Mouse (Mus musculus) lung, postnatal 36 days (tissue): ENCODE data around the gene Cdkn1b.

Source experiments
- DNase-seq: peaks from one replicate; pipeline ENCODE4 v3.0.0; 2022; ENCODE audit warnings: mixed read lengths

Cdkn1b gene

DNA sequence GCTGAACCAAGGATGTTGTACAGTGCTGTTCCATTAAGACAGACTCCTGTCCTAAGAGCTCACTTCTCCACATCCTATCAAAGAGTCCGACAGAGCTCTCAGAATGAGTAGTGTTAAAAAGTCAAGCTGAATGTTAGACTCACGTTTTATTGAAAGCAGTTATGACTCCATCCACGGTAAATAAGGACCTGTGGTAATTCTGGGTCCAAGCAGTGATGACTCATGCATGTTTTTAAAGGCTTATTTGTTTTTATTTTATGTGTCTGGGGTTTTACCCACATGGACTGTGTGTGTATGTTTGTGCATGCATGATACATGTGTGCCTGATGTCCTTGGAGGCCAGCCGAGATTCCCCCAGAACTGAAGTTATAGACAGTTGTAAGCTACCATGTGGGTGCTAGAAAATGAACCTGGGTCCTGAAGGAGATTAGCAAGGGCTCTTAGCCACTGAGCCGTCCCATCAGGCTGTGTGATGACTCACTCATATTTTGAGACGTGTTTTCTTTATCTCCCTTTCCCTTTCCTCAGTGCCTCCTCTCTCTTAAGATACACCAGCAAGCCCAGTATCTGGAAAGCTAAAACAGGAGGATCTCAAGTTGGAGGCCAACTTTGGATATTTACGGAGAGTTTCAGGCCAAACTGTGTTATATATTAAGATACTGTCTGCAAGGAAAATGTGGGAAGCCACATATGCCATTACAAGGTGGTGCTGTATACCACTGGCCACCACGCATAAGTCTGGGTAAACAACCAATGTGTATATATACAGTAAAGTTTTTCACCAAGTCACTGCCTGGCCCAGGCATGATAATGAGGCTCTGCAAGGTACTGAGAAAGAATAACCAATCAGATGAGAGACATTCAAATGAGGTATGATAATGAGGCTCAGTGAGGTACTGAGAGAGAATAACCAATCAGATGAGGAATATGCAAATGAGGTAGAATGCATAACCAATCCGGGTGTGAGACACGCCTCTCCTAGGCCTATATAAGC is 16.0 kb upstream of the Cdkn1b start:
- DNase-seq = no peak

DNA sequence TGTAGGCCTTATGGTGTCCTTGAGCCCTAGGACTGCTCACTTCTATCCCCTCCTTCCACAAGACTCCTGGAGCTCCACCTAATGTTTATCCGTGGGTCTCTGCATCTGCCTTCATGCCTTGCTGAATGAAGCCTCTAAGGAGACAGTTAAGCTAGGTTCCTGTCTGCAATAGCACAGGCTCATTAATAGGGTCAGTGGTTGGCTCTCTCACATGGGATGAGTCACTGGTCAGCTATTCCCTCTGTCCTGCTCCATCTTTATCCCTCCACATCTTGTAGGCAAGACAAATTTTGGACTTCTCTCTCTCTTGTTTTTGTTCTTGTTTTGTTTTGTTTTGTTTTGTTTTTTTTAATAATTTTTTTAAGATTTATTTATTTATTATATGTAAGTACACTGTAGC is 14.4 kb upstream of the Cdkn1b start:
- no peak for DNase-seq

DNA sequence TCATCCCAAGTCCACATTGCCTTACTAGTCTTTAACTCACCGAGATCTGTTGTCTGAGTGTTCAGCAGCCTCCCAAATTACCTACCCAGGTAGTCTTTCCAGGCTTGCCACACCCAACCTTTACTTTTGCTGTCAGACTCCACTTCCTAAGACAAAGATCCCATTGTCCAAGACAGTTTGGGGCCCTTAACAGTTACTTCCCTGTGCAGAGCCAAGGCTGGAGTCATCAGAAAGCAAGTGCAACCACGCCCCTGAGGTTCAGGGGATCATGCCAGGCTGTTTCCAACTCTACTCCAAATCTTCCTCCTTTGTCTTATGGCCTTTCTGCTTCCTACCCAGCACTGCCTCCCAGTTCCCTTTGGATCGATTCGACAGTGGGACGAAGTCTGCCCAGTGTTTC is 5.7 kb upstream of the Cdkn1b start:
- no peak for DNase-seq

DNA sequence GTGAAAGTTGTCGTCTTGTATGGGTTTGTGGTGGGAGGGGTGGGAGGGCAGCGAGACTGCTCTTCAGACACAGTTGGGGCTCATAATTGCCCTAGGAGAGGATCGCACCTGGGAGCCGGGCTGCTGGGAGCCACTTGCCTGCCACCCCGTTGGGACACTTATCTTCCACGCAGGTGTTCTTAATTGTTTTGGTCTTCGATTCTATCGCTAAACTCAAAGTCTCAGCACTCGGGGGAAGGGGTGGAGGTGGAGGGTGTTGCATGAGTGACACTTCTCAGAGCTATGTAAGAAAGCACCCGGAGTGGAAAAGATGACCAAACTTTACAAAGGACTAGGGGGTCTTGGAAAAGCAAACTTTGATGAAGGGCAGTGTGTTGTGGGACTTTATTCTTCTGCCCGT is 3.6 kb upstream of the Cdkn1b start:
- peak; percentile 44 for DNase-seq

DNA sequence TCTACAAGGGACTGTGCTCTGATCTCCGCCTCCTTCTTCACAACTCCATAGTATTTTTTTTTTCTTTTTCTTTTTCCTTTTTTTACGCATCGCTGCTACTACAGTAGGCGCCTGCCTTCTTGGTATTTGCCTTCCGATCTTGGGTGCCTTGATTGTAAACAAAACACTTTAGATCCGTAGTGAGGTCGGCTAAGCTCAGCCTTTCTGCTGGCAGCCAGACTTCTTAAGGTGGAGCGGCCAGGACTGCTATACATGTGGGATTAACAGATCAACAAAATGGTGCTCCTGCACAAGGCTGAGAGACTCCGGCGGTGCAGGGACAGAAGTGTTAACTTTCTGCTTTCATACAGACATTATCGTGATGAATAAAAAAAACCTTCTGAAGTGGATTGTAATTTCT is 3.1 kb upstream of the Cdkn1b start:
- peak; percentile 87 for DNase-seq

DNA sequence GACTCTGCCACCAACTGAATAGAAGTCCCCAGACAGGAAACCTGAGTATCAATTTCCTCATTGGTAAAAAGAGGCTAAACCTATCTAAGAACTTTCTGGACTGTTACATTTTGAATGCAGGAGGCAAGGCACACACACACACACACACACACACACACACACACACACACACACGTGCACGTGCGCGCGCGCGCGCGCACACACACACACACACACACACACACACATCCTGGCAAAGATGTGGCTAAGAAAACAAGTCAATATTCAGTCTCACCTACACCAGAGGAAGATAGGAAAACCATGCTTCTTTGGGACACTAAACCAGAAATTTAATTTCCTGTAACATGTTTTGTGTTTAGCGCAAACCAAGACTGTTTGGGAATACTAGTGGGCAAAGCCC is 1.4 kb upstream of the Cdkn1b start:
- no peak for DNase-seq

DNA sequence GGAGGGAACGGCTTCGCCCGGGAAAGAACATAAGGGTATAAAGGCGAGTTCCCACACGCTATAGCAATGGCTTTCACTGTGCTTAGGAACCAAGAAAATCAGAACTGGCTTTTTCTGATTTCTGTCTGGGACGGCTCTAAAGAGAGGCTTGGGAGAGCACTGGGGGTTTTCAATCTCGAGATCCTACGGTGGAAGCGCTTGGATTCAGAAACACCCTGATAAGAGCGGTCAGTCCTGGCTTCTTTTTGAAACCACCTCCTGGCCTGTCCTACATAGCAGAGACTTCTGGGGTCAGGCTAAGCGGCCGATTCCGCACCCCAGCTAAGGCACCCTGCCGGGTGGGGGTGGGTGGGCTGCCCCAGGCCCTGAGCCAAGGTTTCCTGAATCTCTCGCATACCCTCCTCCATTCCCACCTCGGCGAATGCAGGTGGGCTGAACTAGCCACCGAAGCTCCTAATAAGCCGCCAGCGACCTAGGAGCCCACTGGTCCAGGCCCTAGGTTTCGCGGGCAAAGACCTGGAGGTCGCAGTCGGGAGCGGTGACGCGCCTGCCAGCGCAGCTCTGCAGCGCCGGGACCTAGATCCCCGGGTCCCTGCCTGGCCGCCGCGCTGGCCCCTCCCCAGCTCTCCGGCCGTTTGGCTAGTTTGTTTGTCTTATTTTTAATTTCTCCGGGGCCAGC is 551 bp upstream of the Cdkn1b start:
- peak; percentile 34 for DNase-seq

DNA sequence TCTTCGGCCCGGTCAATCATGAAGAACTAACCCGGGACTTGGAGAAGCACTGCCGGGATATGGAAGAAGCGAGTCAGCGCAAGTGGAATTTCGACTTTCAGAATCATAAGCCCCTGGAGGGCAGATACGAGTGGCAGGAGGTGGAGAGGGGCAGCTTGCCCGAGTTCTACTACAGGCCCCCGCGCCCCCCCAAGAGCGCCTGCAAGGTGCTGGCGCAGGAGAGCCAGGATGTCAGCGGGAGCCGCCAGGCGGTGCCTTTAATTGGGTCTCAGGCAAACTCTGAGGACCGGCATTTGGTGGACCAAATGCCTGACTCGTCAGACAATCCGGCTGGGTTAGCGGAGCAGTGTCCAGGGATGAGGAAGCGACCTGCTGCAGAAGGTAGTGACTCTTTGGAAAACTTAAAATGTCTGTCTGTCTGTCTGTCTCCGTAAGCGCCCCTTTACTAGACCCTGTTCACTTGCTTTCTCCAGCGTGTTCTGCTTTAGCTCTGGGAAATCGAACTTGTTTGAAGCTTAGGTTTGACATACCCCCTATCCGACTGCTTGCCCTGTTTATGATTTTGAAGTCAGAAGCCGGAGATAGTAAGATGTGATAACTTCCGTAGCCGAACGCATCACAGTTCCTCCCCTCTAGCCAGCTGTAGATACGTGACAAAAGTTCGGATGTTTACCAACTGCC is 953 bp downstream of the Cdkn1b start:
- DNase-seq = peak; percentile 63

DNA sequence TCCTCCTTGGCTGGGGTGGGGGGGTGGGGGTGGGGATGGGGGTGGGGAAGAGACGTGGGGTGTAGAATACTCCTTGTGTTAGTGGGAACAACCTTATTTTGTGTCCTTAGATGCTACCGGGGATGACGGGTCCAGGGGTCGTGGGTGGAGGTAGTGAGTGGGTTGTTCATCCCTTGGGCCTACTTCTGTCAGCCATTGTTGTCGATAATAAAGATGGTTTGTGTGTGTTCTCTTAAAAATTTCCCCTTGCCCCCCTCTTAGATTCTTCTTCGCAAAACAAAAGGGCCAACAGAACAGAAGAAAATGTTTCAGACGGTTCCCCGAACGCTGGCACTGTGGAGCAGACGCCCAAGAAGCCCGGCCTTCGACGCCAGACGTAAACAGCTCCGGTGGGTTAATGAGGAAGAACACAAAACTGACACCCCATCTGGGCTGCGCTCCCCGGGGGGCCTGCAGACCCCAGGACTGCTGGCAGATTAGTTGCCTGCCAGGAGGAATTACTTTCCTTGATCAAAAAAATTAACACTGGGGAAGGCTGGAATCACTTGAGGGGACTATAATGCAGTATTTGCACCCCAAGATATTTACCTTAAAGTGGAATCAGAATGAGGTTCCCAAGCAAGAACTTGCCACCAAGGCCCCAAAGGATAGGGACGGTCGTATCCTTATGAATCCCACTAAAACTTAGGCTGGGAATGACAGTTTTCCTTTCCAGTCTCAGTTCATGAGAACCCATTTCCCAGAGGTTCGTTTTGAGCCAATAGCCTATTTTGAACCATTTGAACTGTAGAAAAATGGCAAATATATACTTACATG is 1.7 kb downstream of the Cdkn1b start:
- DNase-seq = no peak

DNA sequence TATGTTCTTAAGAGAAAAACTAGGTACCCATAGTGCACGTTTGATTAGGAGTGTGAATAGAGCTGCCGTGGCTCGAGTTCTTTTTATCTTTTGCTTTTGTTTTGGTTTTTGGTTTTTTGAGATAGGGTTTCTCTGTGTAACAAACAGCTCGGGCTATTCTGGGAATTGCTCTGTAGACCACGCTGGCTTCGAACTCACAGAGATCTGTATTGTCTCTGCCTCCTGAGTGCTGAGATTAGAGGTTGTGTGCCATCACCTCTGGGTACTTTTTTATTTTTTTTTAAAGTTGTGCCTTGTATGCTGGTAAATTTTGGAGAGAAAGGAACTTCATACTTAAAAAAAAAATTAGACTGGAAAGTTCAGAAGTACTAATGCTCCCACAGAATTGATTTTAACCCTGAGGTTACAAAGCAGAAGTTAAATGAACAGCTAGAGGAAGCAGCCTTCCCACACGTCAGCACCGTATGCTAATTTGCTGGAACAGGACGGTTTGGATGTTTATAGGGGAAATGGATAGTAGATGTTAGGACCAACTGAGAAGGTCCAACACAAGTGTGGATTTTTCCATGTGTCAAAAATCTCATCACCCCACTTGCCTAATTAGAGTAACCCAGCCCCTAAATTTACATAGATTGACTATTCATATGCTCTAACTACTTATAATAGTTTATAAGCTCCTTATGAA is 2.5 kb downstream of the Cdkn1b start:
- DNase-seq = peak; percentile 43

DNA sequence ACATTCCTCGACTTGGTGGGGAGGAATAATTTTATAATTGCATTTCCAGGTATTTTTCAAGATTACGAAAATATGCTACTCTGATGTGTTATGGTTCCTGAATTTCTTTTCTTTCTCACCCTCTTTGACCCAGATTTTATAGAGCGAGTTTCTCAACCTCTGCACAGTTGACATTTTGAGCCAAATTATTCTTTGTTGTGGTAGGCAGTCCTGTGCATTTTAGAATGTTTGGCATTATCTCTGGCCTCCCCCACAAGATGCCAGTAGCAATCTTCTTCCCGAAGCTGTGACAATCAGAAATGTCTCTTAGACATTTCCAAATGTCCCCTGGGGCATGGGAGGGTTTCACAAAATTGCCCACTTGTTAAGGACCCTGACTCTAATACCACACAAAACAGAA is 3.5 kb downstream of the Cdkn1b start:
- DNase-seq = no peak

DNA sequence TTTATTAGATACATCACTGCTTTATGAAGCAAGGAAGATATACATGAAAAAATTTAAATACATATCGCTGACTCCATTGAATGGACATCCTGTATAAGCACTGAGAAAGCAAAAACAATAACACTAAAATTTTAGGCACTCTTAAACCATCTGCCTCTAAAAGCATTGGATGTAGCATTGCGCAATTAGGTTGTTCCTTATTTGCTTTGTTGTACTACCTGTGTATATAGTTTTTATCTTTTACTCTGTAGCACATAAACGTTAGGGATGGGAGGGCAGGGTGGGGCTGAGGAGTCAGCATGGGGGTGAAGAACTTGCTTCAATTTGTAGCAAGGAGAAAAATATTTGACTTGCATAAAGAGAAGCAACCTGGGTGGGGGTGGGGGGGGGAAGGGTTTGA is 4.1 kb downstream of the Cdkn1b start:
- no peak for DNase-seq

DNA sequence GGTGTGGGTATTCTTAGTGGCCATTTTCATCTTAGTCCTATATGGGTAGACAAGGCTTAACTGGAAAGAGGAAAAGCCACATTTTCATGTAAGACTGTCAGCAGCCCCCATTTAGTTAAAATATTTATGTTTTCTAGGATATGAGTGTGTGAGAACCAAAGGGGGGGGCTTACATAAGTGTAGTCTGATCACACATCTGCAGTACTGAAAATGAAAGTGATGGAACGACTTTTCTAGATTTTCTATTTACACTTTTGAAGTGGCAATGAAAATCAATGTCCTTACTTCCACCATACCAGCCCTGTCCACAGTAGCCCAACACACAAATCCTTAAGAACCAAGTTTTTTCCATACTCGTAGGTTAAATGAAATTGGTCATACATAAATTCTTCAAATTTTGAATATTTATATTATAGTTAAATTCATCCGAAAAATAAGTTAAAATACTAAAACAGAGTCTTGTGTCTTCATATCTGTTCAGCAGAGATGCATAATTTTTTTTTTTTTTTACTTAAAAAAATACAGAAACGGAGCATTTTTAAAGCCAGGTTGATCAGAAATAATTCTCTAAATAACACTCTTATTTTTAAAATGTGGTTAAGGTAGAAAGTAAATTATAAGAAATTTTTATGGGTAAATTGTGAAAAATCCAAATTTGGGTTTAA is 5.6 kb downstream of the Cdkn1b start:
- DNase-seq = no peak

DNA sequence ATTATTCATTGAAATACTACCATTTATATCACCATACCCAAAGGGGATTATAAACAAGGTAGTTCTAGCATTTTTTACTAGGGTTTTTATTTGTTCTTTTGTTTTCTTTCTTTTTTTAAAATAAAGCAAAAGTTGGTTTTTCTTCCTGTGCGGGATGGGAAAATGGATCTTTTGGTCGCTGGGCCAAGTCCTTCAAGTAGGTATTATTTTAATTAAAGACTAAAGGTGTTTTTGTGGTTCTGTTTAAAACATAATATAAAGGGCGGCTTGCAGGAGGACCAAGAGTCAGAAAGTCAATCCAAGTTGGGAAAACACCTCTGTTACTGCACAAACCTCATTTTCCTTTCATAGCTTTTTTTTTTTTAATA is 6.1 kb downstream of the Cdkn1b start:
- DNase-seq = no peak

DNA sequence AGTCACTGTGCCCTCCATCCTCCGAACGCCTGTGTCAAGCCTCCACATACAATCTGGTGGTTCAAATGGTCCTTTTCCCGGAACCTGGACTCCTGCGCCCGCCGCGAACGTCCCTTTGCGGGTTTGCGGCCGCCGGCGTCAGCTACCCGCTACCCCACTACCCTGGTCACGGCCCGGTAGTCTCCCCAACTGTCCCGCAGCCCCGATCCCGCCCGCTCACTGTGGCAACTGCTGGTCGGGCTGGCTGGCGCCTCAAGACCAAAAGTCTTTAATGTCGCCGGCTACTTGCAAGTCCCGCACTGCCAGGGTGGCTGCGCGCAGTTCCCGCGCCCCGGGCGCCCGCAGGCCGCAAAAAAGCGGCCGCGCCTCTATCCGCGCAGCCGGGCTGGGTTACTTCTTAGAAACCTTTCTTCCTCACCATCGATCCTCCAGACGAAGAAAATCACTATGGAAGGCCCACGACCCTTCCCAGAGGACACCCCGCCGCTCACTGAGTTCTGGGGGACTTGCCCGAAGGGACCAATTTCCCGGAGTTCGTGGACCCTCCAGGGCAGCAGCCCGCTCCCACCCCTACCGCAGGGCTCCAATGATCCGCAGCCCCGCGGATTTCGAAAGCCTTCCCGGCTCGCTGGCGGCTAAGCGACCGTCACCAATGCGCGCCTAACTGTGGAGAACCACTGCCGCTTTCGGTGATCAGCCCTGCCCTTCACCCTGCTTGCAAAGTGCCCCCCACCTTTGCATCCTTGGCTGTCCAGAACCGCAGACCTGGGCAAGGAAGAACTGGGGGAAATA is 6.8 kb downstream of the Cdkn1b start:
- DNase-seq = peak; percentile 70

DNA sequence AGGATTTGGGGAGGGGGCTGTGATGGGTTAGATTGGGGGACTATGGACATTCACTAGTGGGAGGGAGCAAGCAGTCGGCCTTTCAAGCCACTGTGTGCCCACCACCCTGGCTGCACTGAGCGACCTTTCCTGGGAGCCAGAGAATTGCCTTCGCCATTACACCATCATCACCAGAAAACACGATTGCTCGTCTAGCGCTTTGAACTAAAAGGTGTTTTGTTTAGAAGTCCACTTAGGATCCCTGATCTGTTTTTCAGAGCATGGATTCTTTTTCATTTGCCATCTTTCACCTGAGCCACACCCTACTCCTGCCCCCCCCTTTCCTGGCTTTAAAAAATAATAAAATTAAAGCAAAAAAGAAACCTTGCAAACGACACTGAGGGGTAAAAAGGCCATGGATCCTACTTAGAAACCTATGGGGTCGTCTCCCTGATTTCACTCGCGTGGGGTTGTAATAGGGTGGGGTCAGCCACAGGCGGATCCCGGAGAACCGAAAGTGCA is 7.4 kb downstream of the Cdkn1b start:
- peak; percentile 22 for DNase-seq

DNA sequence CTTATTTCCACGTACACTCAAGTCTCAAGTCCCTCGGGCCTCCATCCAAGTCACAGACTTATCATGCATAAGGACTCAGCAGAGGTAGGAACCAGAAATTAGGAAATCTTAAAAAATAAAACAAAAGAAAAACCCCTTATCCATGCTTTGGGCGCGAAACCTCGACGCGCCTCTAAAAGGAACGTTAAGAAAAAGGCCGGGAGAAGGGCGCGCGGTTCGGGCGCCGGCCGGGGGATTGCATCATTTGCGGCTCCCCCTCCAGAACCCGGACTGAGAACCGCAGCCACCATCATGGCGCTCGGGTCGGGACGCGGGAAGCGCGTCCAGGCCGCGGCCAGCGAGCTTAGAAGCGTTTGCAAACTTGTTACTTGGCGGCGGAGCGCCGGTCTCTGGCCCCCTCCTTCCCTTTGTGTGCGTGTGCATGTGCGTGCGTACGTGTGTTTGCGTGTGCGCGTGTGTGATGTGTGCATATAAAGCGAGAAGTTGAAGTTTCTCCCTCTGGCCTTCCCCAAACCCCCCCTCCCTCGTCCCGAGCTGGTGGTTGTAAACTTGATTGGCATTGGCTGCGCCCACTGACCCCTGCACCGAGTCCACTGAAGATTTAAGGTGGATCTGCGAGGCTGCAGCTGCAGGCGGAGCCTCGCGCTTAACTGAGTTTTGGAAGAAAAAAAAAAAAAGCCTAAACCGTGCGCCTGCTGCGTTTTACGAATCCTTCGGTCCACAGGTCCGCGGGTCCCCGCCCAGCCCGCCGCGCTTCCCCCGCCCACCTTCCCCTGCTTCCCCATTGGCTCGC is 8.1 kb downstream of the Cdkn1b start:
- DNase-seq = peak; percentile 92

DNA sequence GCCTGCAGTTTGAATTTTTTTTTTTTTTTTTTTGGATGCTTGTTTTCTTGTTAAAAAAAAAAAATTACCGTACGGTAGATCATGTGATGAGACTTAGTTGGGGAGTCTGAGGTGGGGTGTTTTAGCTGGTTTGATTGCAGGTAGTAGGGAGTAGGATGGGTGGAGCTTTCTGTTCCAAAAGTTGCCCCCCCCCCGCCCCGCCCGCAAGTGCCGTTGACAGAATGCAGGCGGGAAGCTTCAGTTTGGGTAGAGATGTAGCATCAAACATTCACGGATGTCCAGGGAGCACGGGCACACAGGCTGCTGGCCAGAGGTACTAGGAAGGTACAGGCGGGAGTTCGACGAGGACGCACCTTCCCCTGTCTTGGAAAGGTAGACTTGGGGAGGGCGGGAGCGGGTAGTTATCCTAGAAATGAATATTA is 8.7 kb downstream of the Cdkn1b start:
- peak; percentile 34 for DNase-seq

DNA sequence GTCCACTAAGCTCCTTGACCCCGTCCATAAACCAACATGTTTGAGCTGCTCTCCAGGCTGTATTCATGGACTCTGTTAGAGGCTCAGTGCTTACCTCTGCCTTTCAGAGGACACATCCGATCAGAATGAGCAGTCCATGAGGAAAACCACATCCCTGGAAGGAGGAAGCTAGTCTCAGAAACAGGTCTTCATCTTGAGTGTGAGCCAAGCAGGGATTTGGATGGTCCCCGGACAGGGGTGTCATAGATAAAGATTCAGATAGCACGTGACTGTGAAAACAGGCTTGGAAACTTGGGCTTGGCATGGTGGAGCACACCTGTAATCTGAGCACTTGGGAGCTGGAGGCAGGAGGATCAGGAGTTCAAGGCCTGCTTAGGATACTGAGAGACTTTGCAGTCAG is 9.7 kb downstream of the Cdkn1b start:
- no peak for DNase-seq

DNA sequence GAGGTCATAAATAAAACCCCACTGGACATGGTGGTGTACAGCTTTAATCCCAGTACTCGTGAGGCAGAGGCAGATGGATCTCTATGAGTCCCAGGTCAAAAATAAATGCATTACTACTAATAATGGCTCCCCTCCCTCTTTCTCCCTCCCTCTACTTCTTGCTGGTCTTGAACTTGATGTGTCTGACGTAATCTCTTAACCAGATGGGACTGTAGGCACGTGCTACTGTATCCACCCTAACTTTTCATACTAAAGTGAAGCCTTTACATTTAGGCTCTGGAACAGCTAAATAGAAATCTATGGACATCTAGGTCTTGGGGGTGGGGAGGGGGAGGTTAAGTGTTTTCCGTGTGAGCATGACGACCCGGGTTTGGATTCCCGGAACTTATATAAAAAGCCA is 10.2 kb downstream of the Cdkn1b start:
- DNase-seq = no peak
